In the genomic region with DNA sequence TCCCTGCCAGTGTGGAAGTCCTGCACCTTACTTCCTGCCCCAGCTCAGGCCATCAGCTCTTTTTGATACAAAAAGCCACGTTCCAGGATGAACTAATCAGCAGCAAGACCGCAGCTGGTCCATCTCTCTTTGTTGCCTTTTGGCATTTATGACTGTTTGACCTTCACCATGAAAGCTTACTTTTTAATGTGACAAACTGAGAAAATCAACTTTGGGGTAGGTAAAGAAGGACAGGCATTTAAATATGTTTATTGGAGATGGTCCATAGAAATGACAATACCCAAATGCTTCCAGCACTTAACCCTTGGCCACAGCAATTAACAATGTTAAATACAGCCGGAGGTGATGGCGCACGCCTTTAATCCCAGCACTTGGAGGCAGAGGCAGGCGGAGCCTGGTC, we compare ENCODE assay signal across 17 mouse cellular contexts.
DNase-seq lines count a peak whose midpoint lies in the region.
"Had no signal": no experiment of that assay in that cellular context is flagged by ENCODE, and none has a peak within 500 bp of the region (broad histone marks: within the 10 kb centered on the region; RNA-seq: fewer than 3 reads in every experiment).

No protein-coding gene starts in this region.

- DNase-seq in heart, adult 11 months, result peak; percentile 37
- no peak for DNase-seq in heart, postnatal 25 days (ENCODE audit: low spot score)
- peak; percentile 49 for DNase-seq in ES-CJ7 (ENCODE audit: low read depth, low spot score)
- DNase-seq in R1 (ENCODE audit: low read depth, low spot score), result peak; percentile 62
- peak; percentile 78 for DNase-seq in ZHBTc4 (ENCODE audit: low read depth, low spot score)
- DNase-seq in cerebellum, postnatal 4 days (ENCODE audit: low spot score in 2 of 2), result no peak
- DNase-seq in thymus, adult 18-20 months, result no peak
- DNase-seq: adrenal gland, adult 8-10 months; adrenal gland, postnatal 14 days; adrenal gland, postnatal 36 days; B cell, adult 2 months; cerebellum, adult 11-12 months; cerebellum, adult 2 months; cerebellum, adult 9-11 months; cerebellum, postnatal 14 days; cerebellum, postnatal 36 days; forebrain, postnatal 0 days had no signal

- intact Hi-C loops in heart, postnatal 25 days (cut with DNase I), result no loop called here

Comparison
In these comparisons a context has a peak if more than half of its experiments do, and no peak if none do; other contexts are left out.
1. DNase-seq: peak in heart, adult 11 months (single experiment), ES-CJ7 (single experiment), R1 (single experiment) and ZHBTc4 (single experiment); none in heart, postnatal 25 days (single experiment), cerebellum, postnatal 4 days (0 of 2) and thymus, adult 18-20 months (0 of 2).